Mouse (Mus musculus) adrenal gland, adult 18-20 months (tissue): ENCODE results near the gene Chrm3. TPM values are rescaled to one million over a fixed set of nuclear protein-coding genes. Genes with fewer than 3 reads are reported as not detected.

Experiments
- DNase-seq, 2 experiments: peaks; one replicate each; pipeline ENCODE4 v3.0.0; 2021 to 2022; ENCODE audit warnings: low spot score in 2 of 2
- total RNA-seq, 2 experiments: library from RNA; stranded (reverse); gene quantifications; 1 replicate in 1 of 2; 2 replicates in 1 of 2; pipeline ENCODE4 v1.2.3; 2021

The Chrm3 gene
- total RNA-seq, 2 experiments from 2014 or later = 2.4 to 2.9 TPM

- DNase-seq = no peak
Measured at GRCm38 (mm10) chr13:10081896-10082426, 278.7 kb downstream of the Chrm3 start.

GRCm38 (mm10) chr13:10071165-10071564 is 289.5 kb downstream of the Chrm3 start:
- no peak for DNase-seq

GRCm38 (mm10) chr13:10068927-10069580 is 291.6 kb downstream of the Chrm3 start:
- DNase-seq = no peak

GRCm38 (mm10) chr13:10066829-10067618 is 293.6 kb downstream of the Chrm3 start:
- no peak for DNase-seq

- no peak for DNase-seq
Measured at GRCm38 (mm10) chr13:10065776-10066175, 294.9 kb downstream of the Chrm3 start.

GRCm38 (mm10) chr13:10062681-10063080 is 298.0 kb downstream of the Chrm3 start:
- DNase-seq = peak; percentile 3 to 25

GRCm38 (mm10) chr13:10058993-10059392 is 301.7 kb downstream of the Chrm3 start:
- DNase-seq = no peak

- DNase-seq = no peak
Measured at GRCm38 (mm10) chr13:10057644-10058198, 302.9 kb downstream of the Chrm3 start.

- DNase-seq = no peak
Measured at GRCm38 (mm10) chr13:10054086-10054485, 306.6 kb downstream of the Chrm3 start.

GRCm38 (mm10) chr13:10053301-10053889 is 307.3 kb downstream of the Chrm3 start:
- no peak for DNase-seq

GRCm38 (mm10) chr13:10045651-10046350 is 314.8 kb downstream of the Chrm3 start:
- no peak for DNase-seq

GRCm38 (mm10) chr13:10044084-10044483 is 316.6 kb downstream of the Chrm3 start:
- DNase-seq = peak in 1 of 2 experiments; percentile 2

- DNase-seq = no peak
Measured at GRCm38 (mm10) chr13:10033570-10034399, 326.9 kb downstream of the Chrm3 start.

- no peak for DNase-seq
Measured at GRCm38 (mm10) chr13:10031547-10031946, 329.1 kb downstream of the Chrm3 start.

- no peak for DNase-seq
Measured at GRCm38 (mm10) chr13:10029944-10030343, 330.7 kb downstream of the Chrm3 start.

GRCm38 (mm10) chr13:10025134-10025533 is 335.5 kb downstream of the Chrm3 start:
- DNase-seq = no peak

GRCm38 (mm10) chr13:10023112-10023511 is 337.5 kb downstream of the Chrm3 start:
- DNase-seq = no peak

GRCm38 (mm10) chr13:10019252-10019651 is 341.4 kb downstream of the Chrm3 start:
- DNase-seq = no peak

GRCm38 (mm10) chr13:10002916-10003315 is 357.7 kb downstream of the Chrm3 start:
- DNase-seq = no peak
